Mouse (Mus musculus) gastrocnemius, postnatal 14 days (tissue): ENCODE data around the gene Rsph3a. TPM values are rescaled to one million over a fixed set of nuclear protein-coding genes. Genes with fewer than 3 reads are reported as not detected.
"Not testable (repeated sequence)": the region's sequence is repeated elsewhere in the genome, so short reads cannot be mapped to it uniquely, and the experiment has no call there.

Source experiments
- DNase-seq: peaks from one replicate; pipeline ENCODE4 v3.0.0; 2021; ENCODE audit warnings: mixed read lengths
- intact Hi-C: fragments of 180-260 bp; cut with DNase I; formaldehyde crosslinking; loops from one replicate; pipeline ENCODE4 v1.15.1; 2025; ENCODE audit warnings: low total_unique reads
- long read RNA-seq, 2 experiments: library from polyadenylated mRNA; stranded (forward); transcript quantifications; one replicate each; pipeline ENCODE4 v2.0.0; 2021
- total RNA-seq, 2 experiments: library from RNA; stranded (reverse); gene quantifications; 2 replicates each; pipeline ENCODE4 v1.2.3; 2021

The Rsph3a gene
- 10 to 100 TPM; 19.6 to 20.1 TPM for total RNA-seq
- long read RNA-seq, experiment 1, transcript Rsph3a-201 (8 exons, 2,189 nt): major isoform, 14 of 15 reads
- long read RNA-seq, experiment 1, partial matches to known transcripts: 0 of 15 reads
- long read RNA-seq, experiment 1, other reads (novel, unspliced or antisense): 0 of 15 reads
- long read RNA-seq, experiment 2, transcript Rsph3a-201 (8 exons, 2,189 nt): major isoform, 22 of 23 reads
- long read RNA-seq, experiment 2, partial matches to known transcripts: 1 of 23 reads
- long read RNA-seq, experiment 2, other reads (novel, unspliced or antisense): 0 of 23 reads

DNA sequence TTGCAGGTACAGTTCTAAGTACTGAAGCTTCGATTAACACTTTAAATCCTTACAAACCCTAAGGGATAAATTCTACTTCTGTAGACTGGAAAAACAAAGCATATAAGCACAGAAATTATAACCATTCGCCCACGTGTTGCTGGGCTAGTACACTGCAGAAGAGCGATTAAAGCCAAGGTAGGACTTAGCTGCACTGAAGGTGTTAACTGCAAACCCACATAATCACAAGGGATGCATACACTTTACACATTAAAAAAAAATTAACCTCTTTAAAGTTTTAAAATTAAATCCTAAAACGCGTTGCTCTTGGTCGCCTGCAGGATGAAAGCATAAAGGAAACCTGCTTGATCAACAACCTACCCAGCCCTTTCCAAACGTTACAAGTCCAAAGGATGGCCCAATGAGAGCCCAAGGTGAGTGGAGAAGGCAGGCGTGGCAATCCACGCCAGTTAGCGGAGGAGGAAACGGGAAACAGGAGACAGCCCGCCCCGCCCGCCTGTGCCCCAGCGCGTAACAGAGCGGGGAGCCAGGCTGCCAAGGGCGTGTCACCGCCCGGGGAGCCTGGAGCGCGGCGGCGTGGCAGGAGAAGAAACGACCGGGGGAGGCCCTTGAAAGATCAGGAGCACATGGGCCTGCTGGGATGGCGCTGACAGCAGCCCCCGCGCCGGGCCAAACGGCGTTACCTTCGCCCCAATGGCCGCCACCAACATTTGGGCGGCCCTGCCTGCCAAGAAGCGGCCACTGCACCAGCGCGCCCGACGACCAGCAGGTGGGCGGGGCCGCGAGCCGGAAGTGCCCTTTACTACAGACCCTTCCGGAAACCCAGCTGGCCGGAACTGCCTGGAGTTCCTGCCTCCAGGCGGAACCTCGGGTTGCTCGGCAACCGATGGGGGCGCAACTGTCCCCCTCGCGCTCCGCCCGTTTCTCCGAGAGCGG lies at the start of gene Rsph3a:
Rsph3a (plus strand) TSS at position 498 of the 936 bp plus-strand sequence.
- intact Hi-C loops: not testable (repeated sequence)

DNA sequence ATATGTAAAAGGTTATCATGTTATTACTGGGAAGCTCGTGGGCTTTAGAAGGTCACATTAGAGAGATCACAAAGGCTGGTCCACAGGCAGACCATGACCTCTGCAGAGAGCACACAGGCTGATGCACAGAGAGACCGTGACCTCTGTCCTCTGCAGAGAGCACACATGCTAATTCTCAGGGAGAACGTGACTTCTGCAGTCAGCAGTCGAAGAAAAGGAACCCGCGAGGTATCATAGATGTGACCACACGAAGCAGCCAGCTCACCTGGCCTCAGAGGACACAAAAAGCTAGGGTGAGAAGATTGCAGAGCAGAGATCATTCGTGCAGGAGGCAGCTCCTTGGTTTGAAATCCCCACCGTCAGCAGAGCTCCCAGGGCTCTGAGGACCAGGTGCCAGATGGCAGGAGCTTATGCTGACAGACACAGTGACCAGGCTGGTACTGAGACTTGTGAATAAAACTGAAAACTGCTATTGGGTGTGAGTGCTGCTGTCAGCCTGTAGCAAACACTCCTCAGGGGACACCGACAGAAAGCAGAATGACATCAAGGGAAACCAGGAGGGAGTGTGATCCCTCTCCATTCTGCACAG lies 49.3 kb upstream of the Rsph3a start:
- no peak for DNase-seq
- intact Hi-C loops: no loop called here

More for the DNA sequence above, at the start of gene Rsph3a:
- DNase-seq: peak; percentile 90

DNA sequence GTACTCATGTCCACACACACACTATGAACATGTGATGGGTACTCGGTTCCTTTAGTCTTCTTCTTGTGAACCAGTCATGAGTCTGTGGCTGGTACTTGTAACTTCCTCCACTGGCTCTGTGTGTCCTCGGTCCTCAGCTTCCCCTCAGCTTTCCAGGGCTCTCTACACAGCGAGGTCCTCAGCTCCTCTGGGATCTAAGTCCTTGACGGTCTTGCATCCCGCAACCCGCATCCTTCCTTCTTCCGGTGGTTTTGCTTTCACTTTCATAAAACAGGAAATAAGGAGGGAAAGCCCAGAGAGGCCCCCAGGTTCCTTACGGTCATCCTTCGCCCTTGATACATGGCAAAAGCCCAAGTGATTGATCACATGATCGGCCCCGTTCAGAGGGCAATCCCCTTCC lies 48.3 kb upstream of the Rsph3a start:
- intact Hi-C loops: no loop called here
- DNase-seq: no peak

DNA sequence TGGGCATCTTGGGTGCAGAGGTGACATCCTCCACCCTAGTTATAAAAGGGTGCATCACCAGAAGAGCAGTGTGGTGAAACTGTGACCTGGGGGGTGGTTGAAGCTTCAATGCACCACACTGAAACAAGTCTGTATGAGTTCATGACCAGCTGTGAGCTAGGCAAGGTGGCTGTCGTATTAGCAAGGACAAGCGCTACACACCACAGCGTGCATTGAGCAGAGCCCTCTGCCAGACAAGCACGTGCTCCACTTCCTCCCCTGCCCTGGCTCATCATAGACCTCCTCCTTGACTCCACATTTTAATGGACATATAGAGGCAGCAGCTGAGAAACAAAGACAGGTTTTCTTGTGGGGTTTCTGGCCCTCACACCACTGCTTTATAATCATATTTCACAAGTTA lies 47.7 kb upstream of the Rsph3a start:
- intact Hi-C loops: no loop called here
- DNase-seq: no peak

DNA sequence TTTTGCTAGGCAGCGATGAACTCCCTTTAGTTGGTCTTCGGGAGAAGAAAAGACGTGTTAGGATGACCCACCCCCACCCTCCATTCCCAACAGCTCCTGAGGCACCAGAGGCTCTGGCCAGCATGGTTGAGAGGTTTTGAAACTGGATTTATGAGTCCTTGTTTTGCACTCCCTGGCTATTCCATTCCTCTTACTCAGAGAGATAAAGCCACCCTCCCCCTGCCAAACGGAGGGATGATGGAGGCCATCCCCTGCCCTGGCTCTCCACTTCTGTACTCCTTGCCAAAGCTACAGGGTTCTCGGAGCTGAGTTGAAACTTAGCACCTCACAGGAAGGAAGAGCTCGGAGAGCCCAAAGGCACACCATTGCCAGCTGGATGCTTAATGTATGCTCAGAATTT lies 46.2 kb upstream of the Rsph3a start:
- intact Hi-C loops: no loop called here
- DNase-seq: no peak

DNA sequence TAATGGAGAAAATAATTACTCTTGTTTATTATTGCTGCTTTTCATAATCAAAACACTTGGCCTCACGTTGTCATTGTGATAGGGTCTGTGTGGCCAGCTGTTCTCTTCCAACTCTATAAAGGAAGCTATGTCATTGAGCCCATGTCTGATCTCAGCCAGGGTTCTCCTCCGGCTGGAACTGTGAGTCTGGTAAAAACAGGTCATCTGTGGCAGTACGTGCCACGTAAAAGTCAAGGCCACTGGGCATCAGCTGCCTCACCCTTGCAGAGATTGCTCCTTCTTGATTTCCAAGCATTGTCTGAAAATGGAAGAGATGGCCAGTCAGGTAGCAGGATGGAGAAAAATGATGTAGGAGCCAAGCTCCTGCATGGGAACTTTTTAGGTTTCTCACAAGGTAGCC lies 45.5 kb upstream of the Rsph3a start:
- DNase-seq: no peak
- intact Hi-C loops: no loop called here

DNA sequence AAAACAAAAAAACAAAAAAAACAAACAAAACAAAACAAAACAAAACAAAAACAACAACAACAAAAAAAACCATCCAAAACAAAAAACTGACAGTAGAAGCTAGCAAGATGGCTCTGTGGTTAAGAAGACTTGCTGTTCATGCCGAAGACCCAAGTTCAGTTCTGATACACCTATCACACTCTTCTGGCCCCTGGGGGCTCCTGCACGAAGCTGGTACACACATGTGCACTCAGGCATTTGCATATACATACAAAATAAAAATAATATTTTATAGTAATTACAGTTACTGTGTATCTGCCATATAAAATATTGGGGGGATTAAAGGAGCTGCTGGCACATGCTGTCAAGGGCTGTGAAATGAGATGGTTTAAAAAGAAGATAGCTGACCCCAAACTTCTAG lies 43.9 kb upstream of the Rsph3a start:
- intact Hi-C loops: no loop called here
- no peak for DNase-seq

DNA sequence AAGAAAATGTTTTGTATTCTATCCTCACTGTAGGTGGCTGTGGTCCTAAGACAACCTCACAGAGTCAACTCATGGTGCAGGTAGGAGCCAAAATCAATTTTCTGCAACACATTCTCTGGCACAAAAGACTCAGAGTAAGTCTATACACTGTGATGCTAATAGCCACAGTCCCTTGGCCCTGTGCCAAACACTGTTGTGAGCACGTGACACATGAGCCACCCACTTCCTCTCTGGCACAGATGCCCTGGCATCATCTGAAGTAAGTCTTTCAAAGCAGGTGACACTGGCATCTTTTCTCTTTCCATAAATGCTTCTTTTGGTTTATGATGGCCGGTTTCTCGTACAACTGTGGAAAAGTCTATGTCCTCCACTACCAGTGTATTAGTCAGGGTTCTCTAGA lies 43.1 kb upstream of the Rsph3a start:
- intact Hi-C loops: no loop called here
- DNase-seq: no peak

DNA sequence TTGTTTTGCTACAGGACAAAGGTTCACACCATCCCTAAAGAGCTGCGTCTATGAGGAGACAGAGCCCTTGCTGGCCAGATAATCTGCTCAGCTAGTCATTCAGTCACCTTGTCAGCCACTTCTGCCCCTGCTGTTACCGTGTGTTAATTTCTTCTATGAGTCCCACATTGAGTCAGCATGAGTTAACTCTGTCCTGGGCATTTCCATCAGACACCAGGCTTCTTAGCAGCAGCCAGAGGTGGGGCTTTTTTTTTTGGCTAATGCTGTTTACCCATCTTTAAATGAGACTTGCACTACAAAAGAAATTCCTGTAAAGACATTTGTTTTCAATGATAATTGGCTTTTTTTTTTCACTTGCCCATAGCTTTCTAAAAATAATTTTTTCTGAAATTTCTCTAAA lies 40.4 kb upstream of the Rsph3a start:
- DNase-seq: no peak
- intact Hi-C loops: no loop called here

DNA sequence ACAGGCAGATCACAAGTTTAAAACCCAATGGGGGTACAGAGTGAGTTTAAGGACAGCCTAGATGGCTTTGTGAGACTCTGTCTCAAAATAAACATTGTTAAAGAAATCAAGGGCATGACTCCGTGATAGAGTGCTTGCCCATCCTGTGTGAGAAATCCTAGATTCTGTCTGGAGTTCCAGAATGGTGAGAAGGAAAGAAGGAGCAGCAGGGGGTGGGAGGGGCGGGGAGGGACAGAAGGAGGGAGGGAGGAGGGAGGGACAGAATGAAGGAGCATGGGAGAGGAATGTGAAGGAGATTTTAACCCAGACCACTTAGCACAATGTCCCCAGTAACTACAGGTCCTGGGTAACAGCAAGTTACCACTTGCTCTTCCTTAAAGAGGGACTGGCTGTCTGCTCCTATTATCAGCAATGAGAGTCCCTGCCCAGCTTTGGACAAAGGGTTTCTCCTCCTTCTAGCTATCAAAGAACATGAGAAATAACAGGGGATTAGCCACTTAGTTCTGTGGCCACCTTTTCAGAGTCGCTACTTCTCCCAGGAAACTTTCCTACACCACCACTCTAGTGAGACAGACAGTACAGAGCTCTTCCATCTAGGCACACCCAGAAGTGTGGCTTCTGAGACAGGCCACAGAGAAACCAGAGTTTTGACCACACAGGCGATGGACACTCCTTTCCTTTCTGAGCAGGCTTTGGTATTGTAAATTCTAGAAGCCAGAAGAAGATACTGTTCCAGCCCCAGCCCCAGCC lies 39.3 kb upstream of the Rsph3a start:
- intact Hi-C loops: no loop called here
- no peak for DNase-seq

DNA sequence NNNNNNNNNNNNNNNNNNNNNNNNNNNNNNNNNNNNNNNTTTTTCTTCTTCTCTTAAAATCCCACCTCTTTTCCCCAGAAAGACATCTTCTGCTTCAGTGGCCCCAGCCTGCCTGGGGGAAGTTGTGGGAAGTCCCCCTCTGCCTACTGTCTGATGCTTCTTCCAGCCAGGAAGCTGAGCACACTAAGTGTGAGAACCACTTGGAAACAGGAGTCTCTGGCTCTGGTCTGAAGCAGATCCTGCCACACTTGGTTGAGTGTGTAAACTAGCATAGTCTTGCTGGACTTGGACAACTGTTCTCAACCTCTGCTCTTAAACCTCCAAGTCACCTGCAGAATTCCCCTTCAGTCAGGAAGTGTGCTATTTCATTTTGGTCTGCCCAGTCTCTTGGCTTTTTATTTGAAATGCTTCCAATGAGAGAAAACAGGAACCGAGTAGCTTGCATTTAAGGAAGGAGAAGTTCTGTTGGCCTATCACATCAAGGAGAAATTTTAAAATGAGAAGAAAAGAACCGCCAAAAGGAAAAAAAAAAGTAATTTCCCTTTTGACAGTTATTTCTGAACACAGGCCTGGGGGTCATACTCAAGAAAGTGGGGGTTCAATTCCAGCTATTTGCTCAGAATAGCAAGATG lies 30.7 kb upstream of the Rsph3a start:
- DNase-seq: no peak
- intact Hi-C loops: no loop called here

DNA sequence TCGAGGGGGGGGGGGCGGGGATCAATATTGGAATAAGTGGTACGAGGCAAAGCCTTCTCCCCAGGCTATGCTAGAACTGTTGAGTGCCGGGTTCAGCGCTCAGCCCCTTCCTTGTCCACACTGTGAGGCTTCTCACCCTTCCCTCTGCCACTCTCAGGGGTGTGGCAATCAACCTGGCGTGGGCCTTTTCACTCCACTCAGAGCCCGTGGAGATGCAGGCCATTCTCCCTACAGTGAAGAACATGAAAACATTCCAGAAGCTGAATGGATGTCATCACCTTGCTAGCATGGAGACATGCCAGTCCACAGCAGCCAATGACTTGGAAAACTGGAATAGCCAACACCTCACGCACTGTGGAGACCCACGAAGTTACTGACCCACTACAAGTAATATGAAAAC lies 29.6 kb upstream of the Rsph3a start:
- intact Hi-C loops: no loop called here
- no peak for DNase-seq

DNA sequence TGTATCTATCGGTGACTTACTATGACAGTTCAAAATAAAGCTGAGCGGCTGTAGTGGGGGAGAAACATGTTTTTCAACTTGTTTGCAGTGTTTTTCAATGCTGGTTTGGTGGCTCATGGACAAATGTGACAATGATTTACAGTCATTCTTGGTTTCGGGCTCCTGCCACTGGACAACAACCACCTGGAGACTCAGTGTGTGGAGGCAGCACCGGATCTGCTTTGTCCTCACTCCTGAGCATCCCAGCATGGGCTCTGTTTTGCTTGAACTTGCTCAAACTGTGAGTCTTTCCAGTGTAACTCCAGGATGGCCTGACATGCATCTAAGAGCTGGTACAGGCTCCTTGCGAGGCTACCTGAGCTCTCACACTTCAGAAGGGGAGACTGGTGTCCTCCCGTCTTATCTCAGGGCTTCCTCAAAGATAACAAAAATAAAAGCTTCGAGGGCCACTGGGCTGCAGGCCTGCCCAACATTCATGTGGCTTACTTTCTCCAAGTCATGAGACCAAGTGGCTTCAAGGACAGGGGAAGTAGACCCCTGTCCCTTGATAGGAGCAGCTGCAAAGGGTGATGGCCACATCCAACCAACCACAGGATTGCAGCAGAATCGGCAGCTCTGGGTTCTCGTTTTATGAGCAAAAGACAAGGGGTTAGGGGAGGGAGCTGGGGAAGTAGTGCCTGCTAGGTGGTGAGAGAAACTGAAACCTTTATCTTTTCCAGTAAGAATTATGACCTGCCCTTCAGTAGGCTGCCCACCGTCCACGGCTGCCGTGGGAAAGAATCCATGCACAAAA lies 28.4 kb upstream of the Rsph3a start:
- DNase-seq: no peak
- intact Hi-C loops: no loop called here

DNA sequence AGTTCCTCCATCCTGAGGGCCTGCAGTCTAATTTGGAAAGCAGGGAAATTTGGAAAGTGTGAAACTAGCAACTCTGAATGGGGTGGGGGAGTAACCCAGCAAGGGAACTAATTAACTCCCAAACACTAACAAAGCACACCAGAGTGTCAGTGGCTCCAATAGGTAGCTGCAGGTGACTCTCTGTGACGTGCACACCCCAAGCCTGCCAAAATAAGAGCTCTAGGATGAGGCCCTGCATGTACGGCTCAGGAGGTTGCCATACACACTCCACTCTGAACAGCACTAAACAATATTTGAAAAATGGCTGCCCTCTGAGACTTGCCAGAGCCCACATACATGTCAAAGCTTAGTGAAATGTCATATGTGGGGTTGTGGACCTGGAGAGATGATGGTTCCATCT lies 27.1 kb upstream of the Rsph3a start:
- intact Hi-C loops: no loop called here
- DNase-seq: no peak

DNA sequence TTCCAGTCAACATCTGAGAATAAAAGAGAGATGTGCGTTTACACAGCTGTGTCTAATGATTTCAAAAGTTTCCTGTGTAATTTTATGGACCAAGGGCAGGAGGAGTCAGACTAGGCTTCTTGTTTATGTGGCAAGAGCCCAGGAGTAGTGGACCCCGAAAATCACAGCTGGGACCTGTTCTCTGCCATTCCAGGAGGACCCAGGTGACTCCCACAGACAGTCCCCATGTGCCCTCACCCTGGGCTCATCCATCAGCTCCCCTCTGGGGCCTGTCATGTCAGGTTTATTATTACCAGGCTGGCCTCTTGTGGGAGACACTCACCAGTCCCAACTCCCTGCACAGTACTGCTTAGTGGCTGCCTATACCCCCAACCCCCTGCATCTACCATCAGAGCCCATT lies 26.2 kb upstream of the Rsph3a start:
- DNase-seq: no peak
- intact Hi-C loops: no loop called here

DNA sequence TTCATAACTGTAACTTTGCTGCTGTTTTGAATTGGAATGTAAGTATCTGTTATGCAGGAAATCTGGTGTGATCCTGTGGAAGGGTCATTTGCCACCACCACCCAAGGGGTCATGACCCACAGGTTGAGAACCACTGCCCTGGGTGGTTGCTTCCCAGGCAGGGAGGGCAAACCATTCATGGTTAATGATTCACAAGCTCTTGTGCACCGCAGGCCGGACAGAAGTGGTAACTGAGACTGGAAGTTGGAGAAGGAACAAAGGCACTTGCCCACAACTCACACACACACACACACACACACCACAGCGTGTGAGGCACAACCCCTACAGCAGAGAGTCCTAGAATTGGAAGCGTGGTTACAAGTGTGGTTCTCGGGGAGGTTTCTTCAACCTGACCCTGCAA lies 22.9 kb upstream of the Rsph3a start:
- DNase-seq: no peak
- intact Hi-C loops: no loop called here

DNA sequence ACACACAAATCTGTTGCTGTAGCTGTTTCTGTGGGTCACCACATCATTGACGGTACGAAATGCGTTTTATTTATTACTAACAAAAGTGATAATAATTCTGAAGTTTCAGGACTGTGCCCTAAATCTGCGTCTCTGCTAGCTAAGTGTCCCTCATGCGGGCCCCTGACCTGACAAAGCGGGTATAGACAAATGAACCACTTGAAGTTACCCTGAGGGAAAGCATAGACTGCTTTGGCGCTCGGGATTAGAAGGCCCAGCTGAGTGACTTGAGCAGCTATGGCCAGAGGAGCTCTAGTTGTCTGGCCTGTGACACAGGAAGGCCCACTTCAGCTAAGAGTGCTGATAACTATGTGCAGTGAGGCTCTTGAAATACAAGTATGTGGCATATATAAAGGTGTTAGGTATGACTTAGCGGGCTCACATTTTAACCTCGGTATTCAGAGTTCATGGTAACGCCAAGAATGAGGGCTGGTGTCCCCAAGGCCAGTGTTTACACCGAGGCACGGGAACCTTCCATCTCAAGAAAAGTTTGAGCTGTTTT lies 21.2 kb upstream of the Rsph3a start:
- intact Hi-C loops: no loop called here
- no peak for DNase-seq

DNA sequence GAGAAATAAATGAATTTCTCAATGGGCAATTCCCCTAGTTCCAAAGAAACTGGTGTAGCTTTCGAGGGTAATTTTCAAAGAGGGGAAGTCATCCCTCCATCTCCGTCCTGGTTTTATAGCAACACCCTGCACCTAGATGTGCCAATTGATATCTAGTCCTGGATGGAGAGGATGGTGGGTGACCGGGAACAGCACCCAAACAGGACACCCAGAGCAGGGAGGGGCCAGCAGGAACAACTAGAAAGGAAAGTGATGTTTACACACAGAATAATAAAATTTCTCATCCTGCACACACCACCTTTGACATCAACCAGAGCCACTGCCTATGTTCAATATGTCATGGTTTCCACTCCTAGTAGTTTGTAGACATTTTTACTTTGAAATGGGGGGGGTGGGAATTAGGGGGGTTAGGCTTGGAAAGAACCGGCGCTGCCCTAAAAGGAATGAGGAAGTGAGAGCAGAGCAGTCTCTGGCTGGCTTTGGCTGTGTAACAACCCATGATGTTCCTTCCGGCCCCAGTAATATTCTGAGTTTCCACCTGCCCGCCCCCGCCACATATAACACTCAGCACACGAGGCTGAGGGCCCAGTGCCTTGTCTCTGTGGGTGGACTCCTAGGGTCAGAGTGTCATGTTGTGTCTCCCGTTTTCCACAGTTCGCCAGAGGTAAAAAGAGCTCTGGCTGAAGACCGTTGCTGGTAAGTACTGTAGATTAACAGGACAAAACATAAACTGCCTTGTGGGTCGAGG lies 19.8 kb upstream of the Rsph3a start, which contains the start of gene Tagap:
Tagap (plus strand) TSS at position 588 of the 748 bp plus-strand sequence.
- intact Hi-C loops: loop anchor here (5.0 kb wide), 1 partner anchor 58 kb away; no protein-coding TSS in a partner anchor
- DNase-seq: no peak
